Mouse (Mus musculus) urinary bladder, adult 2 months (tissue): ENCODE measurements around the gene Gm10073. TPM values are rescaled to one million over a fixed set of nuclear protein-coding genes. Genes with fewer than 3 reads are reported as not detected.
"Not testable (repeated sequence)": the region's sequence is repeated elsewhere in the genome, so short reads cannot be mapped to it uniquely, and the experiment has no call there.

ENCODE experiments used
- DNase-seq: peaks from one replicate; pipeline ENCODE4 v3.0.0; 2022; ENCODE audit warnings: low spot score
- polyA plus RNA-seq: library from polyadenylated mRNA; depleted of rRNA; stranded (reverse); fragments of >200 nt; gene quantifications from 2 replicates; pipeline ENCODE4 v1.2.3, GENCODE M21; 2012; rRNA removed

Gm10073 gene
- polyA plus RNA-seq: 188 and 228 TPM in 2 replicates

DNA sequence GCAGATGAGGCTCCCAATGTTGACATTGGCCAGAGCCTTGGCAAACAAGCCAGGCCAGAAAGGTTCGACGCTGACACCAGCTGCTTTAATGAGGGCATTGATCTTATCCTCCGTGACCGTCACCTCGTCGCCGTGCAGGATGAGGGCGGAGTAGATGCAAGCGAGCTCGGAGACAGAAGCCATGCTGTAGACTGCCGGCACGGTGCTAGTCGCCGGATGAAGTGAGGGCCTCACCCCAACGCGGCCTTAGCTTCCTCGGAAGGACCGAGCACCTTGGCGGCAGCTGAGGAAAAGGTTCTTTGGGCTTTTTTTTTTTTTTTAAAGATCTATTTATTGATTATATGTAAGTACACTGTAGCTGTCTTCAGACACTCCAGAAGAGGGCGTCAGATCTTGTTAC lies at the start of gene Gm10073:
TSS of gene Gm10073 (minus strand) at position 294 of the 400 bp plus-strand sequence.
- not testable (repeated sequence) for DNase-seq

DNA sequence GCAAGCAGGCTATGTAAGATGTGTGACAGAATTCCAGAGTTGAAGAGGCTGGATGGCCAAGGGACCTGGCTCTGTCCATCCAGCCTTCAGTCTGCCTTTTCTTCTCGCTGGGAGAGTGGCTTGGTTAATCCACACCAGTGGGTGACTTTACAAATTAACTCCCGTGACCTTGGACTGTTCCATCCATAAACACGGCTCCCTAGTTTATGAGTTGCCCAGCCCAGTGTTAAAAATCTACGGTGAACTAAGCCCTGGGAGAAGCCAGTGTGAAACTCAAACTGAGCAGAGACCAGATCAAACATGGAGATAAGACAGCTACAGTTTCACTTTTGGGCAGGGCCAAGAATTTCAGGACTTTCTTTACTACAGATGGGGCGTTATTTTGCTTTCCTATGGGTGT lies 49.8 kb upstream of the Gm10073 start:
- DNase-seq: no peak

GRCm38 (mm10) chr8:106620488-106620887 lies 47.2 kb upstream of the Gm10073 start:
- DNase-seq: no peak

- no peak for DNase-seq
Measured at GRCm38 (mm10) chr8:106619549-106620245, 46.4 kb upstream of the Gm10073 start.

- no peak for DNase-seq
Measured at GRCm38 (mm10) chr8:106618324-106618723, 45.1 kb upstream of the Gm10073 start.

DNA sequence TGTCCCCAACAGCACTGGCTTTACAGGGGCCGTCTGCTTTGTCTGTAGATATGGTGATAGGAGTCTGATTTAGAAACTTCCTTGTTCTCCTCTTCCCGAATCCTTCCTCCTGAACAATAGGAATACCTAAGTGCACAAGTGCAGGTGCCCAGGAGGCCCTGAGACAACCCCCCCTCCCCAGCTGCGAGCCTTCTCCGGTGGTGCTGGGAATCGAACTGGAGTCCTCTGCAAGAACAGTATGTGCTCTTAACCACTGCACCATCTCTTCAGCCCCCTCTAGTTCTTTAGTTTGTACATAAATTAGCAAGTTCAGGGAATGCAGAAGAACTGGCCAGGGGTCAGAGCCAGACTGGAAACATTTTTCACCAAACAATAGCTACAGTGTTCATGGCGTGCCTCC lies 44.6 kb upstream of the Gm10073 start:
- no peak for DNase-seq

DNA sequence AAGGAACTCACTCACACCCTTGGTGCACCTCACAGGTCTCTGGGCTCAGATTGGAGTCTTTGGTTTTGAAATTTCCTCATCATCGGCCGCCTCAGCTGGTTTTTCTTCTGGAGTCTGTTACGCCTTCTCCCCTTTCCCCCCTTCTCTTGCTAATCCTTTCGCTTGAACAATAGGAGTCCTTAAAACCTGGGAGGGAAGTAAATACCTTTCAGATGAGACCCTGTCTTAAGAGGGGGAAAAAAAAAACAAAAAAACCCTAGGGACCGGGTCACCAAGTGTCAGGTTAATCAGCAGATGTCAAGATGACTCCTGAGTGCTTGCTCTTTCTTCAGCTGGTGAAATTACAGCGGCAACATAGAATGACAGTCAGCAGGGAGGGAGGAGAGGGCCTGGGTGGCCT lies 43.9 kb upstream of the Gm10073 start:
- no peak for DNase-seq

DNA sequence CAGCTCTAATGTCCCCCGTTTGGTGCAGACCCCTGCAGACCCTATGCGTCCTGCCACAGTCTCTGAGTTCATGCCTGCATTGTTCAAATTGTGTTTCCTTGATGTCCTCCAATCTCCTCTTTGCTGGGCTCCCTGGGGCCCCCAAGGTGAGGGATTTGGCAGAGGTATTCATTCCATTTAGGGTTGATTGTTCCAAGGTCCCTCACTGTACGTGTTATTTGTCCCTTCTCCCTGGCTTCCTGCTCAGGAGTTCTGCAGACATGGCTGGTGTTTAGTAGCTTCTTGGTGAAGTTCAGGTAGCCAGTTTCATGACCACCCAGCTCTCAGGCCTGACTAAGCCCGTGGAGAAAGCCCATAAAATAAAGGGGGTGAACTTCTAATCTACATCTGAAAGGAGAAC lies 43.4 kb upstream of the Gm10073 start:
- DNase-seq: no peak

DNA sequence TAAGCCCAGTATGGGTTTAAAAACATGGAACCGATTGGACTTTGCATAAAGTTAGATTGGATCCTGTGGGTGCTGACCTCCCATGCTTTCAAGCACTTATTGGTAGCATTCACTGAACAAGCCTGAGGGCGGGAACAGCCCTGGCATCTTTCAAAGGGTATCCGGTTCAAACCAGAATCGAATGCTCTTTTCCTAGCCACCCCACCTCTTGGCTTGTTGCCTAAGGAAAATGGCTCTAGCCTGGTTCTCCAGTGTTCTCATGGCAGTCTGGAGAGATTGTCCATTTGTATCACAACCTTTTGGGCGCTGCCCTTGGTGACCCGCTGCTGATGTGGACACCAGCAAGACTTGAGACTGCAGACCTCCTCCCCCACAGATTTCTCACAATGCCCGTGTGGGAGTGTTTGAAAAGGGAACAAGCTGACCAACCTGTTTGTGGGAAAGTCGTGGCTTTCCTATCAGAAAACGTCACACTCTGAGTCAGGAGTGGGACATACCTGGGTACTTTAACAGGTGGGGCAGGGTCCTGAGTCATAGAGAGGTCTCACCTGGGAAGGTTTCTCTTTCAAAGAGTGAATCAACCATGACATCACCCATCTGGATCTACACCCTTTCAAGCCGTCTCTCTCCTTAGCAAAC lies 42.5 kb upstream of the Gm10073 start:
- no peak for DNase-seq

DNA sequence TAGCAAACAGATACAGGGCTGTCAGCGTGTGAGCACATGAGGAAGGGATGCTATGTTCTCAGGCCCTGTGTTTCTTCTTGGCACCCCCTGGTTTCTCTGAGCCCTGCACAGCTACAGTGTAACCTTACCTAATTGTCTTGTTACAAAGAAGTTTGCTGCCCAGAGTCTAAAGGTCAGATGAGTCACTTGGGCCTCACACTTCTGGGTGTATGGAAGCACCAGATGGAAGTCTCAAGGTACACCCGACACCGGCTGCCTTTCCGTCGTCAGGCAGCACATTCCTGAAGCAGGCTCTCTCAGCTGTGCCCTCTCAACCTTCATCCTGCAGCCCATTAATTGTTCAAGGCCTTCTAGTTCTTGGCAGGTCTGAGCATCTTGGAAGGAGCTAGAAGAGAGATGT lies 41.4 kb upstream of the Gm10073 start:
- no peak for DNase-seq

- no peak for DNase-seq
Measured at GRCm38 (mm10) chr8:106612047-106612446, 38.8 kb upstream of the Gm10073 start.

- no peak for DNase-seq
Measured at GRCm38 (mm10) chr8:106610958-106611640, 37.8 kb upstream of the Gm10073 start.

GRCm38 (mm10) chr8:106609076-106609903 lies 36.0 kb upstream of the Gm10073 start:
- no peak for DNase-seq

DNA sequence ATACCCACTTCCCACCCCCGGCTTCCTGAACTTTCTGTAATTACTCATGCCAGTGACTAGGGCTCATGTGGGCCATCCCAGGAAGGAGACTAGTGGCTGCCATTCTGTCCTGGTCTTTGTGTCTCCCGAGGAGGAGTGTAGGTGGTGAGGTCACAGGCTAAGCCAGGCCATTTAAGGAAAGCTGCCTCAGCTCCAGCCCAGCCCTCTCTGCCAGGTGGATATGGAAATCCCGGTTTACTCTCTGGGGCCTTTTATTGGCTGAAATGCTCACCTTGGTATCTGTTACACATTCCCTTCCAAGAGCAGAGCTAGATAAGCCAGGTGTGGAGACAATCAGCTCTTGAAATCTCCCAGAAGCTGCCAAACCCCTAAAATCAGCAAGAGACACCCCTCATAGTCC lies 35.2 kb upstream of the Gm10073 start:
- DNase-seq: no peak

DNA sequence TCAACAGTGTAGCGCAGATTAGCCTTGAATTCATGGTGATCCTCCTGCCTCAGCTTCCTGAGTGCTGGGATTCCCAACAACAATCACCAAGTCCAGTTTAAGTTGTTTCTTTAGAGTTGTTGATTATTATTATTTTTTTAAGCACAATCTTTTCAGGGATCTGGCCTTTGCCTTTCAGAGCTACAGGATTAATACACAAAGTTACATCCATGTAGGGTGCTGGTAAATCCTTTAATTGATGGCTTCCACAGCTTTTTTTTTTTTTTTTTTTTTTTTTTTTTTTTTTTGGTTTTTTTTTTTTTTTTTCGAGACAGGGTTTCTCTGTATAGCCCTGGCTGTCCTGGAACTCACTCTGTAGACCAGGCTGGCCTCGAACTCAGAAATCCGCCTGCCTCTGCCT lies 34.5 kb upstream of the Gm10073 start:
- DNase-seq: not testable (repeated sequence)

DNA sequence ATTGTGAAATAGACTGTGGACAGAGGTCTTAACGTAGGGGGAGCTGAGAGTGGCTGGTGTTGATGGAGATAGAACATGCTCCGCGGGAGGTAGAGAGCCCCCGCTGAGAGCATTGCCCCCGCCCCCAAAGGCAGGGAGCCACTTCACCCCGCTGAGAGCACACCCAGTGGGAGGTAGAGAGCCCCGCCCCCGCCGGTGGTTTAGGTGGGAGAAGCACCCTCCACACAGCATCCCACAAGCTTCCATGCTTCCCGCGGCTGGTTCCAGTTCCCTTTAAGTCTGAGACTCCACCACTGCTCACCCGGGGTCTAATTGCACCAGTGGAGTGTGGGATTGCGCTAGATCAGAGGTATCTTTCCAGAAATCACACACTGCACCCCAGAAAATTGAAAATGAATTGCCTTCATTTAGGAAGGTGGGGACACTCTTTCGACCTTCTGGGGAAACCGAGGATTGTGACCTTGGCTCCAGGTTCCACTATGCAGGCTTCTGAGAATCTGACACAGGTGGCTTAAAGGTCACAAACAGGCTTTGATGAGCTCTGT lies 33.4 kb upstream of the Gm10073 start:
- no peak for DNase-seq

DNA sequence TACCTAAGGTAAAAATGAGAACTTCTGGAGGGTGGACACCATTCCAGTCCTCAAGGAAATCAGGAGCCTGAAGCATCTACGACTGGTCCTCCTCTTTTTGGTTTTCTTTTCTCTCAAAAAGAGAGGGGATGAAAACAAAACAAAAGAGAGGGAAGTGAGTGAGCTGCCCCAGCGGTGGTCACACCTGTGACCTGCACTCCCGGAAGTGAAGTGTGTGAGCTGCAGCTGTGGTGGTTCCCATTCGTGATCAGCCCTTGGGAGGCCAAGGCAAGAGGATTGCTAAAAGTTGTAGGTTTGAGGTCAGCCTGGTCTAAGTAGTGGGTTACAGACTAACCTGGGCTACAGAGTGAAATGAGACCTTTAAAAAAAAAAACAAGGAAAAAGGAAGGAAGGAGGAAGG lies 32.9 kb upstream of the Gm10073 start:
- no peak for DNase-seq

- DNase-seq: no peak
Measured at GRCm38 (mm10) chr8:106605657-106606056, 32.4 kb upstream of the Gm10073 start.

DNA sequence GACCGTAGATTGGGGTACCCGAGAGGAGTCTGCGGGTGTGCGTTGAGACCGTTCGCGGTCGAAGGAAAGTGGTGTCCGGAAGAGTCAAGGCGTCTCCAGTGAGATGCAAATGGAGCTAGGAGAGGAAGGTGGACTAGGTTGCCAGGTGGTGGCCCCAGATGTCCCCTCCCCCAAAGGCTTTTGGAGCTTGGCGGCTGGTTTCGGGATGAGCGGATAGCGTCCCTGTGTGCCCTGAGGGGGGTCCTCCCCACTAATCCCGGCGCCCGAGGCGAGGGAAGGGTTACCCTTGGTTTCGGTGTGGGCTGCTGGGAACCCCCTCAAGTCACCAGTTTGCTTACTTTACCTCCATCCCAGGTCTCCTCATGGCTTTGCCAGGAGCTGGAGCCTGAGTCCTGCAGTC lies 30.7 kb upstream of the Gm10073 start:
- DNase-seq: no peak

DNA sequence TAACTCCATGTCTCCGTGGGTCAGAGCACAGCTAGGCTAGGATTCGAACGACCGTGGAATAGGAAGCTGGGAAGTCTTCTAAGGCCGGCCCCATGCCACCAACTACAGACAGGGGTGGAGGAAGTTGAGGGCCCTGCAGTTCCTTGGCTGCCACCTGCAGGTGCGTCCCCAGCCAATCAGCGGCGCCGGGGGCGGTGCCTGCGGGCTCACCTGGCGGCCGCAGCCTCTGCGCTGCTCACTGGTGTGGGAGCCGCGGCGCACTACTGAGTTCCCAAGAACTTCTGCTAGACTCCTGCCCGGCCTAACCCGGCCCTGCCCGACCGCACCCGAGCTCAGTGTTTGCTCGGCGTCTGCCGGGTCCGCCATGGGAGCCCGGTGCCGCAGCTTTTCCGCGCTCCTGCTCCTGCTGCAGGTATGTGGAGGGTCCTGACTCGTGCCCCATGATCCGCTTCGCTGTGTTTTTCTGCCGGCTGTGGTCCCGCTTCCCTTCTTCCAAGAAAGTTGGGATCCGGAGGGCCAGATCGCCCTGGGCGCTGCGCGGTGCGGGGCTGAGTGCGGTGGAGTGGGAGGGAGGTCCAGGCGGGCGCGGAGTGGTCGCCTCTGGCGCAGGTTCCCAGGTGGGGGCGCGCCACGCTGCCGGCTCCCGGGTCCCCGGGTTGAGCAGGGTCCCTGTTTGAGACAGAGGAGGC lies 30.0 kb upstream of the Gm10073 start, which contains the start of gene Cdh1:
TSS of gene Cdh1 (plus strand) at position 221 of the 689 bp plus-strand sequence.
- DNase-seq: peak; percentile 86
